Mouse (Mus musculus): ENCODE measurements around the gene Gm37240.
"Not testable (repeated sequence)": the region's sequence is repeated elsewhere in the genome, so short reads cannot be mapped to it uniquely, and the experiment has no call there.

Gene Gm37240

GRCm38 (mm10) chr3:84681699-84682098, 1205.6 kb downstream of the Gm37240 start:
- no peak for DNase-seq (ENCODE audit: low spot score in 2 of 2)

- no peak for DNase-seq (ENCODE audit: low spot score in 2 of 2)
These were observed 1207.3 kb downstream of the Gm37240 start for GRCm38 (mm10) chr3:84680062-84680461.

GRCm38 (mm10) chr3:84679542-84679941, 1207.8 kb downstream of the Gm37240 start:
- DNase-seq (ENCODE audit: low spot score in 2 of 2) = no peak

- no peak for DNase-seq (ENCODE audit: low spot score in 2 of 2)
These were observed 1208.4 kb downstream of the Gm37240 start for GRCm38 (mm10) chr3:84678891-84679290.

- DNase-seq (ENCODE audit: low spot score in 2 of 2) = no peak
These were observed 1211.6 kb downstream of the Gm37240 start for GRCm38 (mm10) chr3:84675710-84676109.

DNA sequence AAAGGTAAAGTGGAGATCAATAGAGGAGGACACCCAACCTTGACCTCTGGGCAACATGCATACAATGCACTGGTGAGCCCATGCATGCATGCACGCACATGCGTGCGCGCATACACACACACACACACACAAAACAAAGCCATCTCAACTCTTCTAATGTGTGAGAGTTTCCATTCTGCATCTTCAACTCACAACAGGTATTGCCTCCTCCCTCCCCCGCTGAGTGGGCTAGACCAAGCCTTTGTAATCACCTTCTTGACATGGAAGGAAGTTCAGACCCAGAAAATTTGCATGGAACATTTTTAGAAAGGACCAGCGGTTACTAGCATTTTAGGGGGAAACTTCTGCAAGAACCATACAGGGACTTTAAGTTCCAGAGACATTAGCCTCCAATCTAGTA, 1213.8 kb downstream of the Gm37240 start:
- DNase-seq (ENCODE audit: low spot score in 2 of 2) = peak in 1 of 2 experiments; percentile 43

GRCm38 (mm10) chr3:84672136-84672535, 1215.2 kb downstream of the Gm37240 start:
- DNase-seq (ENCODE audit: low spot score in 2 of 2) = no peak

GRCm38 (mm10) chr3:84668957-84669356, 1218.4 kb downstream of the Gm37240 start:
- DNase-seq (ENCODE audit: low spot score in 2 of 2) = no peak

GRCm38 (mm10) chr3:84665255-84666073, 1221.9 kb downstream of the Gm37240 start:
- DNase-seq (ENCODE audit: low spot score in 2 of 2) = no peak

DNA sequence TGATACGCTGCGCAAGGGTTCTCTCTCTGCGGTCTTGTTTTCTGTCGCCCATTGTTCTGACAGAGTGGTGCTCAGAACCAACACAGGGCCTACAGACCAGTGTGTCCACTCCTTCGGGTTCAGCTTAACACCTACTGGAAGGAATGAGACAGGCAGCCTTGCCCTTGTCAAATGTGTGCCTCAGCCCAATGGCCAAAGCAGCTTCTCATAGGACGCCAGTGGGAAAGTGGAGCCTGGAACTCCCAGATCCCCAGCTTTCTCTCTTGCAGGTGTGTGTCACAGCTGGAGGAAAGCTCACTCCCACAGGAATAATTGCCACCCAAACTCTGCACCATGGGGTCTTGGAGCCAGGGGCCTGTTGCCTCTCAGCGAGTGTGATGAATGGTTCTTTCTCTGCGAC, 1222.6 kb downstream of the Gm37240 start:
- DNase-seq (ENCODE audit: low spot score in 2 of 2) = no peak

DNA sequence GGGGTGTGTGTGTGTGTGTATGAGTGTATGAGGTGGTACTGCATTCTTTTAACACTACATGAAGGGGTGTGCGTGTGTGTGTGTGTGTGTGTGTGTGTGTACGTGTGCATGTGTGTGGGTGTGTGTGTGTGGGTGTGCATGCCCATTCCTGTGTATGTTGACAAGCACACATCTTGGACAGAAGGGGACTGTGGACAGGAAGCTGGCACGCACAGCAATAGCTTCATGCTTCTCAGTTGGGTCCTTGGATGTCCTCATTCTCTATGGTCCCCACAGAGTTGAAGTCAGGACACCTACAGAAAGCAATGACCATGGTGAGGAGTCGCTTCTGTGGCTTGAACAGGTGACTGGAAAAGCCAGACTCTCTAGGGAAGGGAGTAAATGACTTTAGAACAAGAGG, 1223.5 kb downstream of the Gm37240 start:
- no peak for DNase-seq (ENCODE audit: low spot score in 2 of 2)

GRCm38 (mm10) chr3:84663079-84663478, 1224.2 kb downstream of the Gm37240 start:
- no peak for DNase-seq (ENCODE audit: low spot score in 2 of 2)

- no peak for DNase-seq (ENCODE audit: low spot score in 2 of 2)
These were observed 1226.9 kb downstream of the Gm37240 start for GRCm38 (mm10) chr3:84660380-84660779.

DNA sequence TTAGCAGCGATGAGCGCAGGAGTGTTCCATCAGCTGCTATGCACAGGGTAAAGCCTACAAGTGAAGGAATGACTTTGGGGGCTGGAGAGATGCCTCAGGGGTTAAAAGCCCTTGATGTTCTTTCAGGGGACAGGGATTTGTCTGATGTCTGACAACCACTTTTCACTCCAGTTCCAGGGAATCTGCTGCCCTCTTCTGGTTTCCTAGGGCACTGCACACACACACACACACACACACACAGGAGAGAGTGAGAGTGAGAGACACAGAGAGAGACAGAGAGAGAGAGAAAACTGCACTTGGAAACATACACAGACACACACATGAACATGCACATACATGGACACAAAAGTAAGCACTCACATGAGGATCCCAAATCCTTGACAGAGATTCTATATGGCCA, 1228.4 kb downstream of the Gm37240 start:
- DNase-seq (ENCODE audit: low spot score in 2 of 2) = no peak

DNA sequence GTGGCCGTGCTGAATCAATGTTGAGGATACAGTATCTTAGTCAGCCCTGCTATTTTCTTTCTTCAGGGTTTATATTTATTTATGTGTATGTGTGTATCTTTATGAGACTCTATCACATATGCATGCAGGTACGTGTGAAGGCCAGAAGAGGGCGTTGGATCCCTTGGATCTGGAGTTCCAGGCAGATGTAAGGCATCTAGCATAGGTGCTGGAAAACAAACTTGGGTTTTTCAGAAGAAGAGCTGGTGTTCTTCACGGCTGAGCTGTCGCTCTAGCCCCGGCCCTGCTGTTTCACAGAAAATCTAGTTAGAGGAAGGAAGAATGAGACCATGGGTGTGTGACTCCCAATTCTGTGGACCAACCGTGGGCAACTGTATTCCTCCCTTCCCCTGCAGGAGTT, 1229.3 kb downstream of the Gm37240 start:
- no peak for DNase-seq (ENCODE audit: low spot score in 2 of 2)

- DNase-seq (ENCODE audit: low spot score in 2 of 2) = no peak
These were observed 1230.1 kb downstream of the Gm37240 start for GRCm38 (mm10) chr3:84657240-84657639.

DNA sequence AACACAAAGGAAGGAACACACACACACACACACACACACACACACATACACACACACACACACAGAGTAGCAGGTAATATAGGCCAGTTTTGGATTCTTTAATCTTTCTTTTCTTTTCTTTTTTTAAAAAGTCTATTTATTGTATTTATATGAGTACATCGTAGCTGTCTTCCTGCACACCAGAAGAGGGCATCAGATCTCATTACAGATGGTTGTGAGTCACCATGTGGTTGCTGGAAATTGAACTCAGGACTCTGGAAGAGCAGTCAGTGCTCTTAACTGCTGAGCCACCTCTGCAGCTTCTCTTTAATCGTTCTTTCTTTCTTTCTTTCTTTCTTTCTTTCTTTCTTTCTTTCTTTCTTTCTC, 1231.5 kb downstream of the Gm37240 start:
- DNase-seq (ENCODE audit: low spot score in 2 of 2) = not testable (repeated sequence)

- DNase-seq (ENCODE audit: low spot score in 2 of 2) = no peak
These were observed 1232.2 kb downstream of the Gm37240 start for GRCm38 (mm10) chr3:84654900-84655784.

- DNase-seq (ENCODE audit: low spot score in 2 of 2) = peak; percentile 56 to 74
These were observed 1233.0 kb downstream of the Gm37240 start for GRCm38 (mm10) chr3:84654246-84654826.

GRCm38 (mm10) chr3:84653557-84654245, 1233.6 kb downstream of the Gm37240 start:
- peak in 1 of 2 experiments; percentile 40 for DNase-seq (ENCODE audit: low spot score in 2 of 2)

GRCm38 (mm10) chr3:84652643-84653556, 1234.4 kb downstream of the Gm37240 start:
- no peak for DNase-seq (ENCODE audit: low spot score in 2 of 2)

Measured in spleen, postnatal 4 days (tissue).